Mouse (Mus musculus): Measurements from ENCODE around the gene Taar7b. TPM values are rescaled to one million over a fixed set of nuclear protein-coding genes. Genes with fewer than 3 reads are reported as not detected.

Taar7b gene
- polyA plus RNA-seq, 1 experiment: not detected

- TF ChIP-seq POLR2A (IDR thresholded peaks at IDR 0.05; ENCODE audit: low read depth, low read length) (no peak), CTCF (conservative IDR thresholded peaks at IDR 0.05; ENCODE audit: insufficient read depth, insufficient read length, low read depth, low read length) (no peak)
- H3K27me3 ChIP-seq (replicated peaks; ENCODE audit: control insufficient read depth, insufficient read depth, low read length): no peaks in the 10 kb centered on the region
- no peaks in the 10 kb centered on the region for H3K4me1 ChIP-seq (ENCODE audit: control insufficient read depth, insufficient read depth, low read length)
- DNase-seq: no peak
- 77% methylated on average over 2 of the region's 2 CpGs for WGBS
- no peak overlapping the region for H3K27ac ChIP-seq (ENCODE audit: insufficient read depth, low read depth, low read length)
- H3K36me3 ChIP-seq (ENCODE audit: control insufficient read depth, insufficient read depth, low read length): no peaks in the 10 kb centered on the region
- H3K4me3 ChIP-seq (ENCODE audit: insufficient read depth, low read depth, low read length): no peak overlapping the region
Observed at GRCm38 (mm10) chr10:24007034-24007433, 7.3 kb downstream of the Taar7b start.

GRCm38 (mm10) chr10:24008143-24008542 is 8.4 kb downstream of the Taar7b start:
- no peak for TF ChIP-seq POLR2A (IDR thresholded peaks at IDR 0.05; ENCODE audit: low read depth, low read length)
- TF ChIP-seq CTCF (conservative IDR thresholded peaks at IDR 0.05; ENCODE audit: insufficient read depth, insufficient read length, low read depth, low read length): no peak
- Histone ChIP-seq H3K36me3 (ENCODE audit: control insufficient read depth, insufficient read depth, low read length) (no peaks in the 10 kb centered on the region), H3K4me3 (ENCODE audit: insufficient read depth, low read depth, low read length) (no peak overlapping the region), H3K4me1 (ENCODE audit: control insufficient read depth, insufficient read depth, low read length) (no peaks in the 10 kb centered on the region), H3K27me3 (replicated peaks; ENCODE audit: control insufficient read depth, insufficient read depth, low read length) (no peaks in the 10 kb centered on the region), H3K27ac (ENCODE audit: insufficient read depth, low read depth, low read length) (no peak overlapping the region)
- WGBS: 88% methylated on average over 1 of the region's 1 CpGs
- no peak for DNase-seq

GRCm38 (mm10) chr10:24026922-24027321 is 27.2 kb downstream of the Taar7b start, which contains the start of gene Taar7d:
Gene Taar7d (plus strand): TSS chr10:24027222.
- H3K36me3 ChIP-seq (ENCODE audit: control insufficient read depth, insufficient read depth, low read length): no peaks in the 10 kb centered on the region
- no peak within 1 kb of the TSS for H3K4me3 ChIP-seq (ENCODE audit: insufficient read depth, low read depth, low read length)
- H3K4me1 ChIP-seq (ENCODE audit: control insufficient read depth, insufficient read depth, low read length): no peaks in the 10 kb centered on the region
- no peaks in the 10 kb centered on the region for H3K27me3 ChIP-seq (replicated peaks; ENCODE audit: control insufficient read depth, insufficient read depth, low read length)
- no peak for TF ChIP-seq CTCF (conservative IDR thresholded peaks at IDR 0.05; ENCODE audit: insufficient read depth, insufficient read length, low read depth, low read length)
- no peak for TF ChIP-seq POLR2A (IDR thresholded peaks at IDR 0.05; ENCODE audit: low read depth, low read length)
- DNase-seq: no peak
- no peak within 1 kb of the TSS for H3K27ac ChIP-seq (ENCODE audit: insufficient read depth, low read depth, low read length)

GRCm38 (mm10) chr10:24031347-24031746 is 31.6 kb downstream of the Taar7b start:
- Histone ChIP-seq H3K4me1 (ENCODE audit: control insufficient read depth, insufficient read depth, low read length) (no peaks in the 10 kb centered on the region), H3K27me3 (replicated peaks; ENCODE audit: control insufficient read depth, insufficient read depth, low read length) (no peaks in the 10 kb centered on the region), H3K36me3 (ENCODE audit: control insufficient read depth, insufficient read depth, low read length) (no peaks in the 10 kb centered on the region), H3K4me3 (ENCODE audit: insufficient read depth, low read depth, low read length) (no peak overlapping the region), H3K27ac (ENCODE audit: insufficient read depth, low read depth, low read length) (no peak overlapping the region)
- TF ChIP-seq POLR2A (IDR thresholded peaks at IDR 0.05; ENCODE audit: low read depth, low read length): no peak
- no peak for TF ChIP-seq CTCF (conservative IDR thresholded peaks at IDR 0.05; ENCODE audit: insufficient read depth, insufficient read length, low read depth, low read length)
- no peak for DNase-seq

GRCm38 (mm10) chr10:24037314-24037713 is 37.6 kb downstream of the Taar7b start, which contains the start of gene Taar7e:
Gene Taar7e (plus strand): TSS chr10:24037614.
- no peaks in the 10 kb centered on the region for H3K4me1 ChIP-seq (ENCODE audit: control insufficient read depth, insufficient read depth, low read length)
- no peaks in the 10 kb centered on the region for H3K27me3 ChIP-seq (replicated peaks; ENCODE audit: control insufficient read depth, insufficient read depth, low read length)
- no peaks in the 10 kb centered on the region for H3K36me3 ChIP-seq (ENCODE audit: control insufficient read depth, insufficient read depth, low read length)
- DNase-seq: no peak
- TF ChIP-seq POLR2A (IDR thresholded peaks at IDR 0.05; ENCODE audit: low read depth, low read length) (no peak), CTCF (conservative IDR thresholded peaks at IDR 0.05; ENCODE audit: insufficient read depth, insufficient read length, low read depth, low read length) (no peak)
- H3K4me3 ChIP-seq (ENCODE audit: insufficient read depth, low read depth, low read length): no peak within 1 kb of the TSS
- 93% methylated on average over 2 of the region's 2 CpGs for WGBS
- no peak within 1 kb of the TSS for H3K27ac ChIP-seq (ENCODE audit: insufficient read depth, low read depth, low read length)

- Histone ChIP-seq H3K27me3 (replicated peaks; ENCODE audit: control insufficient read depth, insufficient read depth, low read length) (no peaks in the 10 kb centered on the region), H3K4me3 (ENCODE audit: insufficient read depth, low read depth, low read length) (no peak overlapping the region), H3K4me1 (ENCODE audit: control insufficient read depth, insufficient read depth, low read length) (no peaks in the 10 kb centered on the region), H3K27ac (ENCODE audit: insufficient read depth, low read depth, low read length) (no peak overlapping the region), H3K36me3 (ENCODE audit: control insufficient read depth, insufficient read depth, low read length) (no peaks in the 10 kb centered on the region)
- TF ChIP-seq CTCF (conservative IDR thresholded peaks at IDR 0.05; ENCODE audit: insufficient read depth, insufficient read length, low read depth, low read length) (no peak), POLR2A (IDR thresholded peaks at IDR 0.05; ENCODE audit: low read depth, low read length) (no peak)
- no peak for DNase-seq
- WGBS: 67% methylated on average over 2 of the region's 2 CpGs
Observed at GRCm38 (mm10) chr10:24040120-24040869, 40.6 kb downstream of the Taar7b start.

GRCm38 (mm10) chr10:24049210-24049609 is 49.5 kb downstream of the Taar7b start, which contains the start of gene Taar7f:
Gene Taar7f (plus strand): TSS chr10:24049510.
- no peak for DNase-seq
- no peaks in the 10 kb centered on the region for H3K4me1 ChIP-seq (ENCODE audit: control insufficient read depth, insufficient read depth, low read length)
- no peak within 1 kb of the TSS for H3K27ac ChIP-seq (ENCODE audit: insufficient read depth, low read depth, low read length)
- H3K36me3 ChIP-seq (ENCODE audit: control insufficient read depth, insufficient read depth, low read length): no peaks in the 10 kb centered on the region
- no peak within 1 kb of the TSS for H3K4me3 ChIP-seq (ENCODE audit: insufficient read depth, low read depth, low read length)
- TF ChIP-seq CTCF (conservative IDR thresholded peaks at IDR 0.05; ENCODE audit: insufficient read depth, insufficient read length, low read depth, low read length): no peak
- TF ChIP-seq POLR2A (IDR thresholded peaks at IDR 0.05; ENCODE audit: low read depth, low read length): no peak
- H3K27me3 ChIP-seq (replicated peaks; ENCODE audit: control insufficient read depth, insufficient read depth, low read length): no peaks in the 10 kb centered on the region; the same call in 1 of the 2 replicates

Other genes starting within 250 kb of the Taar7b start
- gene Rps12, start 212.7 kb upstream of the Taar7b start, polyA plus RNA-seq (2012; rRNA removed): 901 and 1,136 TPM in 2 replicates
- gene Slc18b1, start 203.0 kb upstream of the Taar7b start, polyA plus RNA-seq (2012; rRNA removed): 14.8 and 15.6 TPM in 2 replicates
- gene Vnn3, start 148.5 kb upstream of the Taar7b start, polyA plus RNA-seq (2012; rRNA removed): 0.57 and 0.59 TPM in 2 replicates
- 69.6 and 78.5 TPM in 2 replicates for gene Vnn1, start 105.3 kb upstream of the Taar7b start, polyA plus RNA-seq (2012; rRNA removed)
- gene Taar1, start 79.6 kb upstream of the Taar7b start, polyA plus RNA-seq (2012; rRNA removed): not detected in 2 replicates
- gene Taar2, start 61.4 kb upstream of the Taar7b start, polyA plus RNA-seq (2012; rRNA removed): not detected in 2 replicates
- gene Taar3, start 50.4 kb upstream of the Taar7b start, polyA plus RNA-seq (2012; rRNA removed): not detected in 2 replicates
- gene Taar4, start 39.4 kb upstream of the Taar7b start, polyA plus RNA-seq (2012; rRNA removed): not detected in 2 replicates
- gene Taar5, start 29.2 kb upstream of the Taar7b start, polyA plus RNA-seq (2012; rRNA removed): 0.08 TPM in 1 of 2 replicates, not detected in the other
- gene Taar6, start 14.3 kb upstream of the Taar7b start, polyA plus RNA-seq (2012; rRNA removed): not detected in 2 replicates
- gene Taar7a, start 6.5 kb upstream of the Taar7b start, polyA plus RNA-seq (2012; rRNA removed): not detected in 2 replicates
- gene Taar7d, start 27.3 kb downstream of the Taar7b start, polyA plus RNA-seq (2012; rRNA removed): not detected in 2 replicates
- gene Taar7e, start 37.7 kb downstream of the Taar7b start, polyA plus RNA-seq (2012; rRNA removed): not detected in 2 replicates
- not detected in 2 replicates for gene Taar7f, start 49.6 kb downstream of the Taar7b start, polyA plus RNA-seq (2012; rRNA removed)
- not detected in 2 replicates for gene Taar8a, start 76.6 kb downstream of the Taar7b start, polyA plus RNA-seq (2012; rRNA removed)
- not detected in 2 replicates for gene Taar8b, start 92.4 kb downstream of the Taar7b start, polyA plus RNA-seq (2012; rRNA removed)
- not detected in 2 replicates for gene Taar8c, start 102.0 kb downstream of the Taar7b start, polyA plus RNA-seq (2012; rRNA removed)
- not detected in 2 replicates for gene Taar9, start 109.6 kb downstream of the Taar7b start, polyA plus RNA-seq (2012; rRNA removed)
- gene Stx7, start 149.4 kb downstream of the Taar7b start, polyA plus RNA-seq (2012; rRNA removed): 168 and 197 TPM in 2 replicates
- 0.06 and 0.23 TPM in 2 replicates for gene Moxd1, start 223.6 kb downstream of the Taar7b start, polyA plus RNA-seq (2012; rRNA removed)

All from kidney, adult 2 months (tissue).